Mouse (Mus musculus) thymus, postnatal 0 days (tissue): ENCODE data around the gene Runx2. TPM values are rescaled to one million over a fixed set of nuclear protein-coding genes. Genes with fewer than 3 reads are reported as not detected.
A peak's percentile ranks its signal among the peaks of the same experiment; 100 is the strongest.

Experiments used
- DNase-seq: peaks from one replicate; pipeline ENCODE4 v3.0.0-alpha.2; 2015; ENCODE audit warnings: low spot score
- polyA plus RNA-seq: library from polyadenylated mRNA; unstranded; fragments of >200 nt; fragmentation: Nextera tagmentation; extraction: Ambion mirVana; gene quantifications from 2 replicates; pipeline ENCODE4 v1.2.1, GENCODE M21; 2015

Runx2 gene
- polyA plus RNA-seq, 1 experiment from 2014 or later = 1.1 TPM

GRCm38 (mm10) chr17:44663208-44663607 lies 151.4 kb downstream of the Runx2 start:
- no peak for DNase-seq

- peak; percentile 49 for DNase-seq
These were observed 152.4 kb downstream of the Runx2 start for GRCm38 (mm10) chr17:44662080-44662706.

GRCm38 (mm10) chr17:44660121-44660806 lies 154.3 kb downstream of the Runx2 start:
- no peak for DNase-seq

GRCm38 (mm10) chr17:44654503-44654902 lies 160.1 kb downstream of the Runx2 start:
- peak; percentile 90 for DNase-seq

- DNase-seq = no peak
These were observed 161.5 kb downstream of the Runx2 start for GRCm38 (mm10) chr17:44653081-44653480.

GRCm38 (mm10) chr17:44652054-44652453 lies 162.5 kb downstream of the Runx2 start:
- no peak for DNase-seq

- no peak for DNase-seq
These were observed 163.0 kb downstream of the Runx2 start for GRCm38 (mm10) chr17:44651613-44652012.

- no peak for DNase-seq
These were observed 164.2 kb downstream of the Runx2 start for GRCm38 (mm10) chr17:44650431-44650830.

GRCm38 (mm10) chr17:44649056-44649455 lies 165.5 kb downstream of the Runx2 start:
- DNase-seq = no peak

GRCm38 (mm10) chr17:44647916-44648315 lies 166.7 kb downstream of the Runx2 start:
- DNase-seq = no peak

GRCm38 (mm10) chr17:44645146-44645545 lies 169.5 kb downstream of the Runx2 start:
- DNase-seq = no peak

GRCm38 (mm10) chr17:44643260-44643659 lies 171.3 kb downstream of the Runx2 start:
- DNase-seq = no peak

GRCm38 (mm10) chr17:44642126-44642525 lies 172.5 kb downstream of the Runx2 start:
- no peak for DNase-seq

GRCm38 (mm10) chr17:44640910-44641309 lies 173.7 kb downstream of the Runx2 start:
- no peak for DNase-seq

GRCm38 (mm10) chr17:44639446-44639845 lies 175.2 kb downstream of the Runx2 start:
- no peak for DNase-seq

GRCm38 (mm10) chr17:44637181-44637880 lies 177.3 kb downstream of the Runx2 start:
- no peak for DNase-seq

- no peak for DNase-seq
These were observed 180.1 kb downstream of the Runx2 start for GRCm38 (mm10) chr17:44634486-44634885.

GRCm38 (mm10) chr17:44633607-44634415 lies 180.8 kb downstream of the Runx2 start:
- no peak for DNase-seq

GRCm38 (mm10) chr17:44632941-44633340 lies 181.7 kb downstream of the Runx2 start:
- DNase-seq = no peak

GRCm38 (mm10) chr17:44632292-44632691 lies 182.3 kb downstream of the Runx2 start:
- DNase-seq = no peak

GRCm38 (mm10) chr17:44631577-44631976 lies 183.0 kb downstream of the Runx2 start:
- DNase-seq = no peak

GRCm38 (mm10) chr17:44627317-44627716 lies 187.3 kb downstream of the Runx2 start:
- DNase-seq = no peak
